Mouse (Mus musculus): ENCODE results near the gene Calcb. TPM values are rescaled to one million over a fixed set of nuclear protein-coding genes. Genes with fewer than 3 reads are reported as not detected.

Gene Calcb
- polyA plus RNA-seq, 1 experiment from 2014 or later: not detected

DNA sequence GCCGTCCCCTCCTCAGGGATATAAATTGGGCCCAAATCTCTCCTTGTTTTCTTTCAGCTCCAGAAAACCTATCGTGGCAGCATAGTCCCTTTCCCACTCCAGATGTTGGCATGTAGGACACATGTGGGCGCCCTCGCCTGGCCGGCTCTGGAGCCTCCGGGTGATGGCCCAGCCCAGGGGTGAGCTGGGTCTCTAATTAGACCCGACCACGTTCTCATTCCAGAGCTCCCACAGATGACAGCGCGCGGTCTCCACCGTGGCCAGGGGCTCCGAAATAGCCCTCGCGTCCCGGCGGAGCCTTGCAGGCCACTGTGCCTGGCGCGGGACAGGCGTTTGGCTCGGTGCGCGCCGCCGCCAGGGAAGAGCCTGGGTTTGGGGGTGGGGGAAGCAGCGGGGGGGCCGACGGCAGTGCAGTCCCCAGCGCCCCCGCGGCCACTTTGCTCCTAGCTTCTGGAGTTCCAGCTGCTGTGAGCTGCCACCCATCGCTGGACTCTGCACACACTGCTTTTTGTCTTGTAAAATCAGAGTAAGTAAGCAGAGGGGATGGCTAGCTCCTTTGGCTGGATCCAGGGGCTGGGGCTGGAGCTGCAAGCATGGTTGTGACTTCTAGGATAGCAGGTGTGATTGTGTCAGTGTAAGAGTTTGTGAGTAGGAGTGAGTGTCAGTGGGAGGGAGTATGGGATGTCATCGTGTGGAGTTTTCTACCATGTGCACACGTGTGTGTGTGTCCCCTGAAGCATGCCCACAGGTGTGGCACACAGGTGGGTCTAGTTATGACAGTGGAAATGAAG is 27.2 kb downstream of the Calcb start:
- H3K9me3 ChIP-seq (replicated peaks; ENCODE audit: low read length): no peaks in the 10 kb centered on the region
- WGBS: 3% methylated on average over 34 of the region's 34 CpGs
- no peak overlapping the region for H3K27ac ChIP-seq
- H3K4me2 ChIP-seq (ENCODE audit: low read length): peak overlapping the region; percentile 62
- 0 out of 2 replicates have a peak, but pooled peaks cover 5% of the 10 kb centered on the region for H3K4me1 ChIP-seq (replicated peaks; ENCODE audit: insufficient read depth, low read length)
- DNase-seq (ENCODE audit: low spot score): no peak
- peak; percentile 30; the same call in 1 of the 2 replicates for TF ChIP-seq CTCF (IDR thresholded peaks at IDR 0.05; ENCODE audit: low read depth)
- peak overlapping the region; percentile 28 for H3K4me3 ChIP-seq (replicated peaks; ENCODE audit: low read depth, low read length)
- no peaks in the 10 kb centered on the region for H3K27me3 ChIP-seq (ENCODE audit: insufficient read depth, low read length)
- no peaks in the 10 kb centered on the region for H3K36me3 ChIP-seq (ENCODE audit: insufficient read depth, low read length)
- no peak for ATAC-seq (replicated peaks; ENCODE audit: low FRiP score, low read depth)
- 0 out of 2 replicates have a peak overlapping the region, but pooled peaks have one; percentile 27 for H3K9ac ChIP-seq (ENCODE audit: low read depth, low read length)

DNA sequence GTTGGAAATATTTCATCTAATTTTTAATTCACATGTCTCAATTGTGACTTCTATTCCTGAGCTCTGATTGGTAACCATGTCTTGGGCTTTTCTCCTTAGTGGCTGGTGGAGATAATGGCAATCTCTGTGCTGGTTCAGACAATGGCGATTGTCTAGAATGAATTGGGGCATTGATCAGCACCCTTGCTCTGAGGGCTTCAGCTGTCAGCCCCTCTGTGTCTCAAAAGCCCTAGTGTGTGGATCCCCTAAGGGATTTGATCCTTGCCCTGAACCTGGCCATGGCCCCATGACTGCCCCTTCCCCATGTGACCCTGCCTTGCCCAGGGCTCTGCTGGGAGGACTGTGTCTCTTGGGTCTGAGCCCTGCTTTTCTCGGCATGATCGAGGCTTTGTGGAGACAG is 29.2 kb downstream of the Calcb start:
- Histone ChIP-seq H3K27ac (no peak overlapping the region), H3K4me3 (replicated peaks; ENCODE audit: low read depth, low read length) (no peak overlapping the region), H3K4me2 (ENCODE audit: low read length) (no peak overlapping the region), H3K4me1 (replicated peaks; ENCODE audit: insufficient read depth, low read length) (0 out of 2 replicates have a peak, but pooled peaks cover 5% of the 10 kb centered on the region), H3K9me3 (replicated peaks; ENCODE audit: low read length) (no peaks in the 10 kb centered on the region), H3K9ac (ENCODE audit: low read depth, low read length) (no peak overlapping the region), H3K36me3 (ENCODE audit: insufficient read depth, low read length) (no peaks in the 10 kb centered on the region), H3K27me3 (ENCODE audit: insufficient read depth, low read length) (no peaks in the 10 kb centered on the region)
- 53% methylated on average over 3 of the region's 3 CpGs for WGBS
- TF ChIP-seq CTCF (IDR thresholded peaks at IDR 0.05; ENCODE audit: low read depth): no peak
- DNase-seq (ENCODE audit: low spot score) (no peak), ATAC-seq (replicated peaks; ENCODE audit: low FRiP score, low read depth) (no peak)

DNA sequence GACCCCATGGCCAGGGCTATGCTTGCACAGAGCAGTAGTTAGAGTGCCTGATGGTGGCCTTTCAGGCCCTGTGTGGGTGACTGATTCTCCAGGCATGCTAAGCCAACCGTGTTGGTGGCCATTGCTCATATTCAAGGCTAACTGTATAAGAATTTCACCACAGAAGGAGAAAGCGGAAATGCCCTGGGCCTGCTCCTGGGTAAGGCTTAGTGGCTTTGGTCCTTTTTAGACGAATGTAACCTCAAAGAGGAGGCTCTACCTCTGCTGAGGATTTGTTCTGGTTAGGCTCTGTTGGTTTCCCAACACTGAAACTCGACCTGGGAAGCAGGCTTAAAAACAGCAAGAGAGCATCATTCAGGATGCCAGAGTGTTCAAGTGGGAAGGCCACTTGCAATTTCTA is 29.8 kb downstream of the Calcb start:
- H3K27me3 ChIP-seq (ENCODE audit: insufficient read depth, low read length): no peaks in the 10 kb centered on the region
- H3K4me2 ChIP-seq (ENCODE audit: low read length): no peak overlapping the region
- 57% methylated on average over 4 of the region's 4 CpGs for WGBS
- no peak overlapping the region for H3K4me3 ChIP-seq (replicated peaks; ENCODE audit: low read depth, low read length)
- 0 out of 2 replicates have a peak, but pooled peaks cover 5% of the 10 kb centered on the region for H3K4me1 ChIP-seq (replicated peaks; ENCODE audit: insufficient read depth, low read length)
- TF ChIP-seq CTCF (IDR thresholded peaks at IDR 0.05; ENCODE audit: low read depth): no peak
- no peaks in the 10 kb centered on the region for H3K36me3 ChIP-seq (ENCODE audit: insufficient read depth, low read length)
- DNase-seq (ENCODE audit: low spot score) (no peak), ATAC-seq (replicated peaks; ENCODE audit: low FRiP score, low read depth) (no peak)
- H3K9ac ChIP-seq (ENCODE audit: low read depth, low read length): no peak overlapping the region
- H3K27ac ChIP-seq: no peak overlapping the region
- no peaks in the 10 kb centered on the region for H3K9me3 ChIP-seq (replicated peaks; ENCODE audit: low read length)

DNA sequence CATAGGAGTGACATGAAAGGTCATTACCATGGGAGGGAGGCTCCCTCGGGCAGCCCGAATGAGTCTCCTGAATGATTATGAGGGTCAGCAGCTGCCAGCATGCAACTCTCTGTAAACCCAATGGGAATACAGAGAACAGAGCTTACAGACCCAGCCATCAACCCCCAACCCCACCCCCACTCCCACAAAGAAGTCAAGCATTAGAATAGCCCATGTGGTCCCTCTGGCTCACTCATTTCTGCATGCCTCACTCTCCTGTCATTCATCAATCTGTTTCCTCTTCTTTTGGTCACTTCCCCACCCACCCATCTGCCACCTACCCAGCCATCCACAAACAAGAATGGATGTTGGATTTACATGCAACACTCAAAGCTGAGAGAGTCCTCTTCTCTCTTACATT is 35.0 kb downstream of the Calcb start:
- DNase-seq (ENCODE audit: low spot score) (no peak), ATAC-seq (replicated peaks; ENCODE audit: low FRiP score, low read depth) (no peak)
- H3K27me3 ChIP-seq (ENCODE audit: insufficient read depth, low read length): no peaks in the 10 kb centered on the region
- H3K4me2 ChIP-seq (ENCODE audit: low read length): no peak overlapping the region
- WGBS: 57% methylated on average over 2 of the region's 2 CpGs
- no peaks in the 10 kb centered on the region for H3K36me3 ChIP-seq (ENCODE audit: insufficient read depth, low read length)
- no peak overlapping the region for H3K4me3 ChIP-seq (replicated peaks; ENCODE audit: low read depth, low read length)
- no peaks in the 10 kb centered on the region for H3K4me1 ChIP-seq (replicated peaks; ENCODE audit: insufficient read depth, low read length)
- TF ChIP-seq CTCF (IDR thresholded peaks at IDR 0.05; ENCODE audit: low read depth): no peak
- H3K27ac ChIP-seq: no peak overlapping the region
- H3K9me3 ChIP-seq (replicated peaks; ENCODE audit: low read length): no peaks in the 10 kb centered on the region
- no peak overlapping the region for H3K9ac ChIP-seq (ENCODE audit: low read depth, low read length)

DNA sequence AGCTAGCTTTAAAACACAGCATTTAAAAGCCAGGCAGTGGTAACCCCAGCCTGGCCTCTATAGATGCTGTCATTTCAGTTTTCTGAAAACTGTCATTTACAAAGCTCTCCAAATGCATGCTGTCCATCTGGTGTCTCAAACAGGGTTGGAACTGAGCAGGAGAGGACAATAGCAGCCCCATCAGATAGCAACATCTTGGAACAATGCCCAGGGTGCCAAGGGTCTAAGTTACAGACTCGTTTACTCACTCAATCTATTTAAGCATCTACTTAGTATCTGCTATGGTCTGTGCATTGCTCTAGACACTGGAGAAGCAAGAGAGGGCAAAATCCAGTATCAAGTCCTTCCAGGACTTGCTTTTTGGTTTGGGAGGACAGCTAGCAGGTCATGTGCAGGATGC is 35.8 kb downstream of the Calcb start:
- Histone ChIP-seq H3K4me2 (ENCODE audit: low read length) (no peak overlapping the region), H3K27ac (no peak overlapping the region), H3K4me1 (replicated peaks; ENCODE audit: insufficient read depth, low read length) (no peaks in the 10 kb centered on the region), H3K9me3 (replicated peaks; ENCODE audit: low read length) (no peaks in the 10 kb centered on the region), H3K4me3 (replicated peaks; ENCODE audit: low read depth, low read length) (no peak overlapping the region), H3K27me3 (ENCODE audit: insufficient read depth, low read length) (no peaks in the 10 kb centered on the region), H3K9ac (ENCODE audit: low read depth, low read length) (no peak overlapping the region), H3K36me3 (ENCODE audit: insufficient read depth, low read length) (no peaks in the 10 kb centered on the region)
- ATAC-seq (replicated peaks; ENCODE audit: low FRiP score, low read depth) (no peak), DNase-seq (ENCODE audit: low spot score) (no peak)
- TF ChIP-seq CTCF (IDR thresholded peaks at IDR 0.05; ENCODE audit: low read depth): no peak
- 38% methylated on average over 1 of the region's 1 CpGs for WGBS

DNA sequence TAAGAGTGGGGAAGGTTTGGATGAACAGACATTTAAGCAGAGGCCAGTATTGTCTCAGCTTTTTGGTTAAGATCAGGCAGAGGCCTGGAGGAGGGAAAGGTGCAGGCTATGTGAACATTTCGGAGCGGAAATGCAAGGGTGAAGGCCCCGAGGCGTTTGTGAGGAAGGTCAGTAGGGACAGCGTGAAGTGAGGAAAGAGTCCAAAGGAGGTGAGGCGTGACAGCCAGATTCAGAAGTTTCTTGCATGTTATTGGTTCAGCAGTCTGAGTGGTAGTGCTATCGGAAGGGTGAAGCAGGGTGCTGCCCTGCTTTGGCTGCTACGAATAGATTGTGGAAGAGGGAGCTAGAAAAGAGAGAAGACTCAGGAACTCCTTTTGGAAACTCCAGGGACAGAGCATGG is 36.2 kb downstream of the Calcb start:
- Histone ChIP-seq H3K4me1 (replicated peaks; ENCODE audit: insufficient read depth, low read length) (no peaks in the 10 kb centered on the region), H3K4me2 (ENCODE audit: low read length) (no peak overlapping the region), H3K9me3 (replicated peaks; ENCODE audit: low read length) (no peaks in the 10 kb centered on the region), H3K27me3 (ENCODE audit: insufficient read depth, low read length) (no peaks in the 10 kb centered on the region), H3K4me3 (replicated peaks; ENCODE audit: low read depth, low read length) (no peak overlapping the region), H3K9ac (ENCODE audit: low read depth, low read length) (no peak overlapping the region), H3K36me3 (ENCODE audit: insufficient read depth, low read length) (no peaks in the 10 kb centered on the region), H3K27ac (no peak overlapping the region)
- ATAC-seq (replicated peaks; ENCODE audit: low FRiP score, low read depth) (no peak), DNase-seq (ENCODE audit: low spot score) (no peak)
- WGBS: 60% methylated on average over 8 of the region's 8 CpGs
- TF ChIP-seq CTCF (IDR thresholded peaks at IDR 0.05; ENCODE audit: low read depth): no peak

All from kidney, postnatal 0 days (tissue).